Mouse (Mus musculus) ES-Bruce4 (cell line): Measurements from ENCODE around the gene Lin7a.

ENCODE experiments used
- CTCF ChIP-seq: IDR thresholded peaks from one replicate; pipeline ENCODE4 v1.8.1; 2011; ENCODE audit warnings: low read depth, low read length
- POLR2A ChIP-seq: IDR thresholded peaks from one replicate; pipeline ENCODE4 v1.8.1; 2011; ENCODE audit warnings: low read length; ENCODE audit not compliant: insufficient read depth

DNA sequence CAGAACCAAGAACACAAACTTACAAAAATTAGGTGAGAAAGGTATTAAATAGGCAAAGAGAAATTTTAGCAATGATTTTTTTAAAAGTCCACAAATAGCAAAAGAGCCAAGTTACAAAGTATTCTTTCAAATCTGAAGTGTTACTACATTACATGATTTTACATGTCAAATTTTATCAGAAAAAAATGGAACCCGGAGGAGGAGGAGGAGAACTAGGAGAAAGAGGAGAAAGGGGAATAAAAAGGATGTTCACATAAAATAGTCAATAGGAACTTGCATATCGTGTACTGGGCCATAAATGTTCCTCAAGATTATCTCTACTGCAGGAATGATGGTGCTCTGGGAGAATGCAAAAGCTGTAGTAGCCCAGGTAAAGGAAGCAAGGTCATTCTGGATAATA lies 34.4 kb upstream of the Lin7a start:
- TF ChIP-seq CTCF (no peak), POLR2A (no peak)
